Mouse (Mus musculus): ENCODE results near the gene Shisa9.

DNA sequence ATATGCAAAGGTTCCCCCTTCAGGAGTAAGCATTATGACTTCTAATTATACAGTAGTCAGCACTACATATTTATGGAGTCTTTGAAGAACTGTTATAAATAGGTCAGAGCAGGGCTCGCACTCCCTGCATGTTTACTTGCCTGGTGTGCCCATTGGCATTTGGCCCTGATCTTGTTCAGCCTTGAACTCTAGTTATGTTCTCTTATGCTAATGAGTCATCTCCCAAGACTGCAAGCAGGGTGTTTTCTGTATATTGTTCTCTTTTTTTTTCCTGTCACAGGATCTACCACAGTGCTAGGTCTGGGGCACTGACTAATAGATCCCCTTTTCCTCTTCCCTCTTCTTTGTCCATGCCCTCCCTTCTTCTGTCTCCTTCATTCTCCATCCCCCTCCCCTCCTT, 48.5 kb downstream of the Shisa9 start:
- TF ChIP-seq CTCF (IDR thresholded peaks at IDR 0.05; ENCODE audit: low read depth), result no peak
- no peak for TF ChIP-seq EP300 (optimal IDR thresholded peaks at IDR 0.05)

Data from stomach, postnatal 0 days (tissue).